Mouse (Mus musculus): Measurements from ENCODE around the gene Gata5. TPM values are rescaled to one million over a fixed set of nuclear protein-coding genes. Genes with fewer than 3 reads are reported as not detected.

Gata5 gene
- total and polyA plus RNA-seq, 3 experiments = not detected

Other genes starting within 250 kb of the Gata5 start
- gene Hrh3, start 230.2 kb downstream of the Gata5 start, total RNA-seq (2012; rRNA removed) = not detected in 2 replicates
- not detected in 2 replicates for gene Hrh3, start 230.2 kb downstream of the Gata5 start, total RNA-seq (2014; rRNA removed)
- not detected in 2 replicates for gene Hrh3, start 230.2 kb downstream of the Gata5 start, polyA plus RNA-seq (2012; ENCODE audit: insufficient read length, low read depth)
- 11.4 and 12.0 TPM in 2 replicates for gene Osbpl2, start 215.4 kb downstream of the Gata5 start, total RNA-seq (2012; rRNA removed)
- gene Osbpl2, start 215.4 kb downstream of the Gata5 start, total RNA-seq (2014; rRNA removed) = 12.8 and 13.4 TPM in 2 replicates
- 15.6 and 16.9 TPM in 2 replicates for gene Osbpl2, start 215.4 kb downstream of the Gata5 start, polyA plus RNA-seq (2012; ENCODE audit: insufficient read length, low read depth)
- gene Adrm1, start 163.2 kb downstream of the Gata5 start, total RNA-seq (2012; rRNA removed) = 116 and 167 TPM in 2 replicates
- gene Adrm1, start 163.2 kb downstream of the Gata5 start, total RNA-seq (2014; rRNA removed) = 107 and 127 TPM in 2 replicates
- 121 and 148 TPM in 2 replicates for gene Adrm1, start 163.2 kb downstream of the Gata5 start, polyA plus RNA-seq (2012; ENCODE audit: insufficient read length, low read depth)
- gene Lama5, start 108.8 kb downstream of the Gata5 start, total RNA-seq (2012; rRNA removed) = 0.46 and 0.85 TPM in 2 replicates
- 0.16 and 0.20 TPM in 2 replicates for gene Lama5, start 108.8 kb downstream of the Gata5 start, total RNA-seq (2014; rRNA removed)
- gene Lama5, start 108.8 kb downstream of the Gata5 start, polyA plus RNA-seq (2012; ENCODE audit: insufficient read length, low read depth) = 0.45 and 0.67 TPM in 2 replicates
- 3,654 and 3,770 TPM in 2 replicates for gene Rps21, start 77.3 kb downstream of the Gata5 start, total RNA-seq (2012; rRNA removed)
- 1,686 and 1,748 TPM in 2 replicates for gene Rps21, start 77.3 kb downstream of the Gata5 start, total RNA-seq (2014; rRNA removed)
- 705 and 1,020 TPM in 2 replicates for gene Rps21, start 77.3 kb downstream of the Gata5 start, polyA plus RNA-seq (2012; ENCODE audit: insufficient read length, low read depth)
- 16.9 and 17.2 TPM in 2 replicates for gene Cables2, start 61.2 kb downstream of the Gata5 start, total RNA-seq (2012; rRNA removed)
- gene Cables2, start 61.2 kb downstream of the Gata5 start, total RNA-seq (2014; rRNA removed) = 13.0 and 13.3 TPM in 2 replicates
- gene Cables2, start 61.2 kb downstream of the Gata5 start, polyA plus RNA-seq (2012; ENCODE audit: insufficient read length, low read depth) = 24.5 and 29.9 TPM in 2 replicates
- not detected in 2 replicates for gene Rbbp8nl, start 44.8 kb downstream of the Gata5 start, total RNA-seq (2012; rRNA removed)
- gene Rbbp8nl, start 44.8 kb downstream of the Gata5 start, total RNA-seq (2014; rRNA removed) = not detected in 2 replicates
- not detected in 2 replicates for gene Rbbp8nl, start 44.8 kb downstream of the Gata5 start, polyA plus RNA-seq (2012; ENCODE audit: insufficient read length, low read depth)
- gene Slco4a1, start 121.5 kb upstream of the Gata5 start, total RNA-seq (2012; rRNA removed) = 3.9 and 4.8 TPM in 2 replicates
- gene Slco4a1, start 121.5 kb upstream of the Gata5 start, total RNA-seq (2014; rRNA removed) = 1.4 and 1.9 TPM in 2 replicates
- gene Slco4a1, start 121.5 kb upstream of the Gata5 start, polyA plus RNA-seq (2012; ENCODE audit: insufficient read length, low read depth) = 4.3 and 5.4 TPM in 2 replicates
- not detected in 2 replicates for gene Ntsr1, start 165.3 kb upstream of the Gata5 start, total RNA-seq (2012; rRNA removed)
- gene Ntsr1, start 165.3 kb upstream of the Gata5 start, total RNA-seq (2014; rRNA removed) = not detected in 2 replicates
- gene Ntsr1, start 165.3 kb upstream of the Gata5 start, polyA plus RNA-seq (2012; ENCODE audit: insufficient read length, low read depth) = not detected in 2 replicates
- gene Mrgbp, start 246.6 kb upstream of the Gata5 start, total RNA-seq (2012; rRNA removed) = 31.2 and 39.7 TPM in 2 replicates
- 64.6 and 65.5 TPM in 2 replicates for gene Mrgbp, start 246.6 kb upstream of the Gata5 start, total RNA-seq (2014; rRNA removed)
- gene Mrgbp, start 246.6 kb upstream of the Gata5 start, polyA plus RNA-seq (2012; ENCODE audit: insufficient read length, low read depth) = 47.5 and 54.6 TPM in 2 replicates